Mouse (Mus musculus) spleen, adult 2 months (tissue): ENCODE measurements around the gene Tmprss4.

ENCODE experiments used
- CTCF ChIP-seq: fragments of 200-500 bp; IDR thresholded peaks from 2 replicates; pipeline ENCODE4 v1.5.1; 2011; ENCODE audit warnings: mild to moderate bottlenecking, inconsistent platforms; ENCODE audit not compliant: insufficient read depth, insufficient read length, insufficient replicate concordance; ENCODE audit errors: extremely low read depth
- POLR2A ChIP-seq: fragments of 200-500 bp; IDR thresholded peaks from 2 replicates; pipeline ENCODE4 v1.6.1; 2011; ENCODE audit warnings: low read depth, low read length, inconsistent platforms

- TF ChIP-seq CTCF (no peak), POLR2A (no peak)
Measured at GRCm38 (mm10) chr9:45181770-45182169, 22.1 kb downstream of the Tmprss4 start, which contains the start of gene BC049352.
